Mouse (Mus musculus): ENCODE data around the gene Nupl2. TPM values are rescaled to one million over a fixed set of nuclear protein-coding genes. Genes with fewer than 3 reads are reported as not detected.

Nupl2 gene
- total and polyA plus RNA-seq, 3 experiments: 12.0 to 33.9 (median 28.9) TPM

DNA sequence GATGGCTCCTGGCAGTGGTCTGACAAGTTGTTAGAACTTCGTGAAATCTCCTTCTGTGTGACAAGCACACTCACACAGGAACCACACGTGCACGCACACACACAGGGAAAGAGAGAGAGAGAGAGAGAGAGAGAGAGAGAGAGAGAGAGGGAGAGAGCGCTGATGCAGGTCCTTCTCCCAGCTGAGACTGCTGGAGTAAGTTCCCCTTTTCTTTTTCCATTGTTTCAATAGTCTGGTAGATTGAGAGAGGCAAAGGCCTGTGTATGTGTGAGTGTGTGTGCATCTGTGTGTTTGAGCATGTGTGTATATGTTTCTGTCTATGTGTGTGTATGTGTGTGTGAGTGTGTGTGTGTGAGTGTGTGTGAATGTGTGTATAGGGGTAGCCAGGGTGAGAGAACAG lies 36.2 kb downstream of the Nupl2 start:
- Histone ChIP-seq H3K4me3 (replicated peaks in 1 of 3; ENCODE audit: low read depth in 2 of 3, low read length in 2 of 3, poor library complexity in 1 of 3) (no peak overlapping the region), H3K27ac (ENCODE audit: insufficient read depth, low read depth) (no peak overlapping the region), H3K4me2 (ENCODE audit: insufficient read depth, low read depth, poor library complexity, severe bottlenecking) (no peak overlapping the region), H3K9me3 (replicated peaks; ENCODE audit: low read length) (no peaks in the 10 kb centered on the region), H3K36me3 (replicated peaks in 1 of 2; ENCODE audit: control insufficient read depth in 1 of 2, insufficient read depth in 1 of 2, low read length in 1 of 2) (no peaks in the 10 kb centered on the region), H3K9ac (ENCODE audit: insufficient read depth, low read depth) (no peak overlapping the region), H3K79me2 (replicated peaks; ENCODE audit: control insufficient read depth, extremely low read depth, insufficient read depth, poor library complexity, severe bottlenecking) (no peaks in the 10 kb centered on the region), H3K4me1 (ENCODE audit: control insufficient read depth in 1 of 2, insufficient read depth in 2 of 2) (peaks cover 0 to 4% of the 10 kb centered on the region in 2 experiments; a peak in 1 of 4 replicates), H3K27me3 (replicated peaks) (no peaks in the 10 kb centered on the region)
- no peak for DNase-seq (ENCODE audit: extremely low read depth)
- in situ Hi-C loops (cut with MboI; ENCODE audit: low pct_ligation_motif_present, low pct_unique_long_range_greater_than_20kb, low sequenced_read_pairs): no loop called here
- no peak for TF ChIP-seq POLR2AphosphoS2 (IDR thresholded peaks at IDR 0.05; ENCODE audit: low read depth, low read length)
- TF ChIP-seq SIN3A (IDR thresholded peaks at IDR 0.05; ENCODE audit: low read length): no peak
- TF ChIP-seq E2F4 (IDR thresholded peaks at IDR 0.05; ENCODE audit: insufficient replicate concordance, low read depth, low read length): no peak
- no peak for TF ChIP-seq BHLHE40 (IDR thresholded peaks at IDR 0.05; ENCODE audit: low read depth, low read length)
- no peak for TF ChIP-seq POLR2A (IDR thresholded peaks at IDR 0.05; ENCODE audit: low read depth, low read length)
- TF ChIP-seq MAX (IDR thresholded peaks at IDR 0.05; ENCODE audit: low read length): no peak
- no peak for TF ChIP-seq MEF2A (IDR thresholded peaks at IDR 0.05; ENCODE audit: borderline replicate concordance, low read depth, low read length)
- TF ChIP-seq USF1 (IDR thresholded peaks at IDR 0.05; ENCODE audit: low read depth, low read length): no peak
- no peak for TF ChIP-seq KAT2A (IDR thresholded peaks at IDR 0.05; ENCODE audit: insufficient replicate concordance, low read length)
- no peak for TF ChIP-seq PAX5 (IDR thresholded peaks at IDR 0.05; ENCODE audit: low read length)
- TF ChIP-seq IRF4 (IDR thresholded peaks at IDR 0.05; ENCODE audit: low read depth, low read length): no peak
- TF ChIP-seq CHD2 (IDR thresholded peaks at IDR 0.05; ENCODE audit: low read length): no peak
- dilution Hi-C loops (cut with MboI; ENCODE audit: extremely low pct_ligation_motif_present, extremely low pct_unique_long_range_greater_than_20kb, low sequenced_read_pairs): no loop called here

DNA sequence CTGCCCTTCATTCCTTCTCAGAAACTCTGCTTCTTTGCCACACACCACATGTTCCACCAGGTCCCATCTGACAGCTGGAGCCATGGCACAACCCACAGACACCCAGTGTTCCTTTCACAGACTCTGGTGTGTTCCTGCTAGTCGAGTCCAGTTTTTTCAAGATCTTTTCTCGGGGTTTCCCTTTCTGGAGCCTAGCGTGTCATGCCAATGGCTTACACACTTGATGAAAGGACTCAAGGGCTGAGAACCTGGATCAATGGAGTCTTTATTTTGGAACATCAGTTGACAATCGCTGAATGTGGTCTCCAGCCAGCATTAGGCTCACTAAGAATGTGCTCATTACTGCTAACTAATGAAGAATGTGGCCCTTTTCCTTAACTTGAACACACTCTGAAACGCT lies 37.7 kb downstream of the Nupl2 start:
- Histone ChIP-seq H3K79me2 (replicated peaks; ENCODE audit: control insufficient read depth, extremely low read depth, insufficient read depth, poor library complexity, severe bottlenecking) (no peaks in the 10 kb centered on the region), H3K27me3 (replicated peaks) (no peaks in the 10 kb centered on the region), H3K4me3 (replicated peaks in 1 of 3; ENCODE audit: low read depth in 2 of 3, low read length in 2 of 3, poor library complexity in 1 of 3) (no peak overlapping the region), H3K36me3 (replicated peaks in 1 of 2; ENCODE audit: control insufficient read depth in 1 of 2, insufficient read depth in 1 of 2, low read length in 1 of 2) (no peaks in the 10 kb centered on the region), H3K4me1 (ENCODE audit: control insufficient read depth in 1 of 2, insufficient read depth in 2 of 2) (peaks cover 0 to 4% of the 10 kb centered on the region in 2 experiments; a peak in 1 of 4 replicates), H3K9me3 (replicated peaks; ENCODE audit: low read length) (no peaks in the 10 kb centered on the region), H3K9ac (ENCODE audit: insufficient read depth, low read depth) (no peak overlapping the region), H3K4me2 (ENCODE audit: insufficient read depth, low read depth, poor library complexity, severe bottlenecking) (no peak overlapping the region), H3K27ac (ENCODE audit: insufficient read depth, low read depth) (no peak overlapping the region)
- dilution Hi-C loops (cut with MboI; ENCODE audit: extremely low pct_ligation_motif_present, extremely low pct_unique_long_range_greater_than_20kb, low sequenced_read_pairs) (no loop called here), in situ Hi-C loops (cut with MboI; ENCODE audit: low pct_ligation_motif_present, low pct_unique_long_range_greater_than_20kb, low sequenced_read_pairs) (no loop called here)
- no peak for TF ChIP-seq KAT2A (IDR thresholded peaks at IDR 0.05; ENCODE audit: insufficient replicate concordance, low read length)
- no peak for TF ChIP-seq SIN3A (IDR thresholded peaks at IDR 0.05; ENCODE audit: low read length)
- no peak for TF ChIP-seq USF2 (conservative IDR thresholded peaks at IDR 0.05; ENCODE audit: low read depth, low read length)
- TF ChIP-seq MXI1 (IDR thresholded peaks at IDR 0.05; ENCODE audit: low read depth, low read length): no peak
- no peak for DNase-seq (ENCODE audit: extremely low read depth)

GRCm38 (mm10) chr5:24203266-24203665 lies 38.5 kb downstream of the Nupl2 start:
- H3K79me2 ChIP-seq (replicated peaks; ENCODE audit: control insufficient read depth, extremely low read depth, insufficient read depth, poor library complexity, severe bottlenecking): no peaks in the 10 kb centered on the region
- no peak overlapping the region for H3K4me2 ChIP-seq (ENCODE audit: insufficient read depth, low read depth, poor library complexity, severe bottlenecking)
- no peak for DNase-seq (ENCODE audit: extremely low read depth)
- H3K4me1 ChIP-seq (ENCODE audit: control insufficient read depth in 1 of 2, insufficient read depth in 2 of 2): peaks cover 0 to 4% of the 10 kb centered on the region in 2 experiments; a peak in 1 of 4 replicates
- no peak overlapping the region for H3K9ac ChIP-seq (ENCODE audit: insufficient read depth, low read depth)
- TF ChIP-seq ZKSCAN1 (IDR thresholded peaks at IDR 0.05; ENCODE audit: borderline replicate concordance, low read depth, low read length): no peak
- TF ChIP-seq POLR2A (IDR thresholded peaks at IDR 0.05; ENCODE audit: low read depth, low read length): no peak
- no peak for TF ChIP-seq ZC3H11A (IDR thresholded peaks at IDR 0.05; ENCODE audit: low read depth, low read length)
- H3K36me3 ChIP-seq (replicated peaks in 1 of 2; ENCODE audit: control insufficient read depth in 1 of 2, insufficient read depth in 1 of 2, low read length in 1 of 2): no peaks in the 10 kb centered on the region
- H3K4me3 ChIP-seq (replicated peaks in 1 of 3; ENCODE audit: low read depth in 2 of 3, low read length in 2 of 3, poor library complexity in 1 of 3): no peak overlapping the region
- no peaks in the 10 kb centered on the region for H3K27me3 ChIP-seq (replicated peaks)
- no peaks in the 10 kb centered on the region for H3K9me3 ChIP-seq (replicated peaks; ENCODE audit: low read length)
- dilution Hi-C loops (cut with MboI; ENCODE audit: extremely low pct_ligation_motif_present, extremely low pct_unique_long_range_greater_than_20kb, low sequenced_read_pairs): no loop called here
- H3K27ac ChIP-seq (ENCODE audit: insufficient read depth, low read depth): no peak overlapping the region
- in situ Hi-C loops (cut with MboI; ENCODE audit: low pct_ligation_motif_present, low pct_unique_long_range_greater_than_20kb, low sequenced_read_pairs): no loop called here

All from CH12.LX (cell line).